Mouse (Mus musculus) brain, embryonic 14.5 days (tissue): Measurements from ENCODE around the gene Coch.

Experiments
- CTCF ChIP-seq: fragments of 200-500 bp; IDR thresholded peaks from 2 replicates; pipeline ENCODE4 v1.5.1; 2012; ENCODE audit warnings: inconsistent platforms, mild to moderate bottlenecking, moderate library complexity, borderline replicate concordance; ENCODE audit not compliant: insufficient read depth, insufficient read length; ENCODE audit errors: extremely low read depth
- POLR2A ChIP-seq: fragments of 200-500 bp; IDR thresholded peaks from 2 replicates; pipeline ENCODE4 v1.6.1; 2012; ENCODE audit warnings: mild to moderate bottlenecking, inconsistent platforms, borderline replicate concordance; ENCODE audit not compliant: poor library complexity, insufficient read depth, insufficient read length, severe bottlenecking; ENCODE audit errors: extremely low read depth

GRCm38 (mm10) chr12:51621161-51621560 lies 28.0 kb downstream of the Coch start:
- TF ChIP-seq POLR2A (no peak), CTCF (no peak)
